Mouse (Mus musculus) neural tube, embryonic 13.5 days (tissue): Measurements from ENCODE around the gene Anp32b. TPM values are rescaled to one million over a fixed set of nuclear protein-coding genes. Genes with fewer than 3 reads are reported as not detected.

Experiments
- ATAC-seq: fragments of 200-750 bp; cut with Nextera tagmentation; 2 replicates; pipeline ENCODE4 v1.8.0; 2017; ENCODE audit warnings: low read depth, mild to moderate bottlenecking, moderate TSS enrichment, moderate library complexity
- H3K27ac ChIP-seq: fragments of 300-500 bp; sonication (generic); replicated peaks from 2 replicates; pipeline ENCODE4 v1.5.1; 2015; ENCODE audit warnings: moderate library complexity, mild to moderate bottlenecking, inconsistent platforms
- H3K27me3 ChIP-seq: fragments of 300-500 bp; sonication (generic); 2 replicates; pipeline ENCODE4 v1.6.1; 2015; ENCODE audit warnings: mild to moderate bottlenecking, inconsistent platforms
- H3K36me3 ChIP-seq: fragments of 300-500 bp; sonication (generic); 2 replicates; pipeline ENCODE4 v1.6.1; 2015; ENCODE audit warnings: mild to moderate bottlenecking, inconsistent platforms
- H3K4me1 ChIP-seq: fragments of 300-500 bp; sonication (generic); replicated peaks from 2 replicates; pipeline ENCODE4 v1.6.1; 2015; ENCODE audit warnings: inconsistent platforms
- H3K4me2 ChIP-seq: fragments of 300-500 bp; sonication (generic); 2 replicates; pipeline ENCODE4 v1.6.1; 2015; ENCODE audit warnings: inconsistent platforms, mild to moderate bottlenecking, moderate library complexity
- H3K4me3 ChIP-seq: fragments of 300-500 bp; sonication (generic); 2 replicates; pipeline ENCODE4 v1.5.1; 2015; ENCODE audit warnings: mild to moderate bottlenecking, inconsistent platforms
- H3K9ac ChIP-seq: fragments of 300-500 bp; sonication (generic); 2 replicates; pipeline ENCODE4 v1.6.1; 2015; ENCODE audit warnings: moderate library complexity, mild to moderate bottlenecking, inconsistent platforms
- H3K9me3 ChIP-seq: fragments of 300-500 bp; sonication (generic); 2 replicates; pipeline ENCODE4 v1.6.1; 2016; ENCODE audit warnings: inconsistent platforms
- WGBS: fragments of 180-500 bp; shearing (Covaris S2); methylation state at CpG from one replicate; pipeline ENCODE4 v1.1.7; 2015; 5-methylcytosine and 5-hydroxymethylcytosine counted together
- polyA plus RNA-seq: library from polyadenylated mRNA; unstranded; fragments of >200 nt; fragmentation: Nextera tagmentation; extraction: Ambion mirVana; gene quantifications from 2 replicates; pipeline ENCODE4 v1.2.1, GENCODE M21; 2015

Anp32b gene
- polyA plus RNA-seq, 1 experiment from 2014 or later, result 89.8 TPM

- no peaks in the 10 kb centered on the region for H3K4me1 ChIP-seq
- no peak overlapping the region for H3K4me3 ChIP-seq
- H3K27ac ChIP-seq, result no peak overlapping the region
- no peak for ATAC-seq
- no peak overlapping the region for H3K4me2 ChIP-seq
- no peaks in the 10 kb centered on the region for H3K27me3 ChIP-seq
- H3K9me3 ChIP-seq, result no peaks in the 10 kb centered on the region; the same call in 1 of the 2 replicates
- no peaks in the 10 kb centered on the region for H3K36me3 ChIP-seq
- 84% methylated on average over 10 of the region's 10 CpGs for WGBS
- H3K9ac ChIP-seq, result no peak overlapping the region
These were observed 70.8 kb downstream of the Anp32b start for GRCm38 (mm10) chr4:46521457-46521856.

Other genes starting within 250 kb of the Anp32b start
- not detected in 2 replicates for gene Foxe1, start 107.3 kb upstream of the Anp32b start, polyA plus RNA-seq
- 8.2 and 11.0 TPM in 2 replicates for gene Trmo, start 61.5 kb upstream of the Anp32b start, polyA plus RNA-seq
- 0.37 and 0.60 TPM in 2 replicates for gene Hemgn, start 37.4 kb upstream of the Anp32b start, polyA plus RNA-seq
- gene Nans, start 38.3 kb downstream of the Anp32b start, polyA plus RNA-seq, result 70.4 and 72.2 TPM in 2 replicates
- 0.95 and 2.1 TPM in 2 replicates for gene Trim14, start 85.2 kb downstream of the Anp32b start, polyA plus RNA-seq
- 11.8 and 14.4 TPM in 2 replicates for gene Coro2a, start 151.3 kb downstream of the Anp32b start, polyA plus RNA-seq
- 0.57 and 0.59 TPM in 2 replicates for gene Tbc1d2, start 199.3 kb downstream of the Anp32b start, polyA plus RNA-seq